Mouse (Mus musculus): ENCODE data around the gene Papss2. TPM values are rescaled to one million over a fixed set of nuclear protein-coding genes. Genes with fewer than 3 reads are reported as not detected.

Papss2 gene
- polyA plus RNA-seq, 3 experiments from 2014 or later = 0.30 to 0.39 (median 0.39) TPM

DNA sequence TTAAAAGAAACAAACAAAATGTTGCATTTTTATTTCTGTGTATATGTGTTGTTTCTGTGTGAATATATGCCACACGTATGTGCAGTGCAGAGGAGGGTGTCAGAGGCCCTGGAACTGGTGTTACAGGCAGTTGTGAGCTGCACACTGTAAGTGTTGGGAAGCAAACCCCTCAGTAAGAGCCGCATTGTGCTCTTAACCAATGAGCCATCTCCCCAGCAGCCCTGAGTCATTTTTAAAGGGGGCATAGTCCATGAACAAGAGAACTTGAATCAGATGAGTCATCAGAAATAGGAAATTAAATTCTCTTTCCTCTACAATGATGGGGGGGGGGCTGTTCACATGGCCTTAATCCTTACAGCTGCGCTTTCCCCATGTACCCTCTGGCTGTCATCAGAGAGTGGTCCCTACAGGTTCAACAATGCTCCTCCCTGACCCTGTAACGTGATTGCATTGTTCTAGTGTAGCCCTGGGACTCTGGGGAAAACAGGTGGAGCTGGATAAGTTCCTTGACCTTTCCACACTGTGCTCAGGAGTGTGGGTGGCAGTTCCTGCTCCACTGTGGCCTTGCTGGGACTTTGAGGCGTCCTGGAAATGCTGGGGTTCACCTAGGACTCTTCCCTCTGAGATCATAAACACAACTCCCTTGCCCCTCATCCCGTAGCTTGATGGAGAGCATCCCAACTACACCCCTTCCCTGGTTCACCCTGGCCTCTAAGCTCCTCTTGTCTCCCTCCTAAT, 5.6 kb downstream of the Papss2 start:
- no peak for ATAC-seq

DNA sequence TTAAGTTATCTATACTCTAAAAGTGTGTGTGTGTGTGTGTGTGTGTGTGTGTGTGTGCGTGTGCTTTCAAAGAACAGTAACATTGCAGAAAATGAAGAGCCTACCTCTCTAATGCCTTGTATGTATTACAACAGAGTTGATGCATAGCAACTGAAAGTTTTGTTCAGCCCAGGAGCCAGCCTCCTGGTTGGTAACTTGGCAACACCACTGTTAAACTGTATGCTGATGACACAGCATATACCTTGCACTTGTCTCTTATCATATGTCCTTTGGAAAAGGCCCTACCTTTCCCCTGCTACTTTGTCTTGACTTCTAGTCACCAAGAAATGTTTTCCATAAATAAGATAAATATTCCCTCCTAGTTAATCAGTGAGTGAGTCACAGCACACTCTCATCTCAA, 7.9 kb downstream of the Papss2 start:
- no peak for ATAC-seq

DNA sequence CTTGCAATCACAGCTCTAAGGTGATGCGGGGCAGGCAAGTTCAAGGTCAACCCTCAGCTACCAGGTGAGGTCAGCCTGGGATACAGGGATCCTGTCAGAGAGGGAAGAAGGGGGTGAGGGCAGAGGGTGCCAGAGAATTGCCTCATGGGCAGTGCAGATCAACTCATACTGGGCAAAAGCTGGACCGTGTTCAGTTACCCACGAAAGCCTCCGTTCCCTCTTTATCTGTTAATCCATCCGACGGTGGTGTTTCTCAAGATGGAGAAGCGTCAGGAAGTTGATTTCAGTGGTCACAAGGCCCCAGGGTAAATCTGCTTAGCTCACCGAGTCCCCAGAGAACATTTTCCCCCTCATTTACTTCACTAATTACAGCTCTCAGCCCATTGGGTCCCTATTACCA, 8.5 kb downstream of the Papss2 start:
- ATAC-seq = no peak

DNA sequence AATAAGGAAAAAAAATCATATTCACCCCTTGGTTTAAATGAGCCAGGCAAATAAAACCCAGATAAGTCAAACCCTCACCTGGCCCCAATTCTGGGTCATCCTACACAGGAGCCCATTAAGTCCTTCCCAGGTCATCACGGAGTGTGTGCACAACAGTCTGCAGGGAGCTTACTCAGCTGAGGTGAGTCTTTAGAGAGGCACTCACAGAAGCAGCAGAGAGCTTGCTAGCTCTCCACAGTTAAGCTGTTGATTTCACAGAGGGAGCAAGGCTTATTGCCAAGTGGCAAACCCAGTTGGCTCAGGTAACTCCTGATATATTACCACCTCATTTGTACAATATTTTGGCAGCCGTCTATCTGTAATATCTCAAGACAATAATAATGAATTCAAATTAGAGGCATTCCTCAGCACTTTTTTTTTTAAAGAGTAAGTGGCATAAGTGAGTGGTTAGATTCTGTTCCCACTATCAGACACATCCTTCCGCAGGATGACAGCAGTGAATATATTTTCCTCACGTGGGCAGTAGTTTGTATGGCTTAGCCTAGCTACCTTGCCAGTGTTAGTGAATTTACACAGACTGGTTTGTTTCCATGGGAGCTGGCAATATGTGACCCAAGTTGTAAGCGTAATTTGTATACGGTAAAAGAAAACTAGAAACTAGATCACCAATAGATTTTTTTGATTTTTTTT, 9.1 kb downstream of the Papss2 start:
- no peak for ATAC-seq

DNA sequence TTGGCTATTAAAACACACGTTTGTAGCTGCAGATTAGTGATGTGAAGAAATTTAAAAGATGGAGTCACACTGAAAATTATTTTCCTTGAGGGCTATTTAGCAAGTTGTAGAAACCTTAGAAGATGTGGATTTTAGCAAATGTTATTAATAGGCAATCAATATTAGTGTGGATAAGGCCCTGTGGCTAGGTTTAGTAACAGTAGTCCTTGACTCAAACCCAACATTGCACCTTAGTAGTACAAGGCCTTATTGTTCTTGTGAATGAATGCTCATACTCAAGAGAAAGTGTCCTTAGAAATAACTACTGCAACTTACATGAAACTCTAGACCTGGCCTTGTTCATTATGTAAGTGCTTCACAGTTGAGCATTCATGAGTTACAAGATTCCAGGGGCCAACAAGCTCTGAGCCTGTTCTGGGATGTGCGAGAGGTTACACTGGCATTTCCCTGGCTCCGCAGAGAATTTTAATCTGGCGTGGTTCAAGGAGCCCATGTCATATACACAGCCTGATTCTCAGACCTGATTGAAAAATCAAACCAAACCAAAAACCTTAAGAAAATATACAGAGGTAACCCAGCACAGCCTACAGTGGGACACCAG, 10.7 kb downstream of the Papss2 start:
- ATAC-seq = no peak

DNA sequence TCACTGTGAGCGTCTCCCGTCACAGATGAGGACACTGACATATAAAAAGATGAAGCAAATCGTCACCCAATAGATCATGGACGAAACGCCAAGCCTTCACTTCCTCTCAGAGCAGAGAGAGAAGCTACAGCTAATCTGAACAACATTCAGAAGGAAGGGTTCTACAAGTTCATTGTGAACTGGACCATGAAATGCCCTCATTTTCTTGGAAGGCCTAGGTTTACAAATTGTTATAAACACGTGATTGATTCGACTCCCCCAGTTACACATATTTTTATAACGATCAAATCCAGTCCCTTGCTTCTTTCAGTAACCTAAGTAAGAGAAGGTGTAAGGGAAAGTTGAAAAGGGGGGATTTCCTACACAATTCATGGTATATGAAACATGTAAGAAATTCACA, 11.4 kb downstream of the Papss2 start:
- no peak for ATAC-seq

DNA sequence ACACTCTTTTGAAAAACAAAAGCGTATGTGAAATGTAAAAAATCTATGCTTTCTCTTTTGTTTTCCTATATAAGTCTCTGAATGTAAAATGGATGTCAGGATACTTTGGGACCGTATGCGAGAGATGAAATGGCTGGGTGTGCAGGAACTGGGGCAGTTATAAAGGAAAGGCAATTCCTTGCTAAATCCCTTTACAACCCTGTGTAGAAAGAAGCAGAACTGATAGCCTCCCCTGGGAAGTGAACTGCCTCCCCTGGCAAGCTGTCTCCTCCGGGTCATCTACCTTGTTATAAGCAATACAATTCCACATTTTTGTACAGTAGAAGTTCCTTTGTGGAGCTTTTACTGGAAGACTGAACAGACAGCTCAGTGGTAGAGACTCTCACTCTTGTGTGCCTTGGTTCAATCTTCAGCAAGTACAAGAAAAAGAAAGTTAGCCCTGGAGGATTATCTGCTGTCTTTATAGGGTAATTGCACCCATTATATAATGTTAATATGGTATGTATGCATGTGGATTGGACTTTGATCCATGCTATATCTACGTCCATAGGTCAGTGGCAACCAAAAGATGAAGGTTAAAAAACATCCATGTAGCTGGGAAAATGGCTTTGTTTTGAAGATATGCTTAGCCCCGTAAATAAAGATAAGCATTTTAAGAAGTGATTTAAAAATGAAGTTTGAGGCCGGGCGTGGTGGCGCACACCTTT, 15.9 kb downstream of the Papss2 start:
- no peak for ATAC-seq

DNA sequence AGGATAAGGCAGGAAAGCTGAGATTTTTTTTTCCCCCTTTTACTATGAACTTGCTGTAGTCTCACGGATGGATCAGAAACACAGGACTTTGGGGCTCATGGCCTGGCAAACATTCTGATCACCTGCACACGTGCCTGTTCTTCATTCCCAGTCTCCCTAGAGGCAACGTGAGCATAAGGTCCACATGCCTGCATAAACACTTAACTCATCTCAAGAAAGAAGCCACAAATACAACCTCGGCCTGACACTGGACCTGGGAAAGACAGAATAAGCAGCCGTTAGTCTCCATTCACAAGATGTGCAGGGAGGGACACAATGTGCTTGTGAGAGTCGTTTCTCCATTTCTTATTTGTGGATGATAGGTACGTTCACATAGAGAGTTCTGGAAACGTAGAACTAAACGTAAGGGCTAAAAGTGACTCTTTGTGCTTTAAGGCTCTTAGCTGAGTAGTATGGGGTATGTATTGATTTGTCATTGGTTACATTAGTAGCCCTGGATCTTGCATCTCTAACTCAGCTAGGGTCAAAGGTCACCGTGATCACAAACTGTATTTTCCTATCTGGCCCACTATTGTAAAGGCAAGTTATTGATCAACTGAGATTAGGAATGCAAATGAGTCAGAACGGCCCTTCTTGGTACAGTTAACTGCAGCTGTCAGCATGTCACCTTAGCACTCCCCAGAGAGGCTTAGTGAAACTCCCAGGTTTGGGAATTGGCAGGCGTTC, 18.6 kb downstream of the Papss2 start:
- ATAC-seq = no peak

DNA sequence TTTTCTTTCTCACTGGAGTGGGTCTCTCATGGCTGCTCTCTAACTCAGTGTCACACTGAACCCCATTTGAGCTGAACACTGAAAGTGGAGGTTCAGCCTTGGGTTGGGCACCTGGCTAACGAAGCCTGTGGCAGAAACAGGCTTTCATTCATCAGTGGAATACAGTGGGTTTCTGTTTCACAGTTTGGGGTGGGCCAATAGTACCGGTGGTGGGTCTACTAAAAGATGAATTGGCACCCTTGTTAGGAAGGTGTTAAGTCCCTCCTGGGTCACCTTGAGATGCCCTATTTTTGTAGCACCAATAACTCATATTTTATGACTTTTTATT, 19.1 kb downstream of the Papss2 start:
- no peak for ATAC-seq

DNA sequence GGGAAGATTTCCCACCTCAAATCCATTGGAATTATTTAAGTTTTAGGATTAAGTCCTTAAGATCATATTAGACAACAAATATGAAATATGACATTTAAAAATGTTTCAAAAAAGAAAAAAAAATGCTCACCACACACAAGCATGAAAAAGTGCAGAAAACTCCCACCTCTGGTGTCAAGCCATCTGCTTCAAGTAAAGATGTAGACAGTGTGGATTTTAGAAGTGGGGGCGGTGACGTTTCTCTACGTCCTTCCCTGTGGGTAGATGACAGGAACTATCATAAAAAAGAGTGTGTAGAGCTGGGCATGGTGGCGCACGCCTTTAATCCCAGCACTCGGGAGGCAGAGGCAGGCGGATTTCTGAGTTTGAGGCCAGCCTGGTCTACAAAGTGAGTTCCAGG, 21.1 kb downstream of the Papss2 start:
- ATAC-seq = no peak

DNA sequence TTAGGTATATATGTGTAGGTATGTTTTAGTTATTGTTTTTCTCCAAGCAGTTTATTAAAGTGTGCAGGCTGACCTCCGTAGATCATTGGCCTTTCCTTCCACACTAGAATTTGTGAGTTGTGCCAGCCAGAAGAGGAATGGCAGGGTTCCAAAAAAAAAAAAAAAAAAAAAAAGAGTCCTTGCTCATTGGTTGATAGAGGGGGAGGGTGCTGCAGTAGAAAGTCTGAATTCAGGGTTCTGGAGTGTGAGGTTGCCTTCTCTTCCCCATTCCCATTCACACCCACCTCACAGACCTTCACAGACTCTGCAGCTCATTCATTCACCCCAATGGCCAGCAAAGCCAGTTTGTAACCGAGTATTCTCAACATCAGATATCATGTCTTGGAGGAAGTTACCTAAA, 24.1 kb downstream of the Papss2 start:
- ATAC-seq = no peak

DNA sequence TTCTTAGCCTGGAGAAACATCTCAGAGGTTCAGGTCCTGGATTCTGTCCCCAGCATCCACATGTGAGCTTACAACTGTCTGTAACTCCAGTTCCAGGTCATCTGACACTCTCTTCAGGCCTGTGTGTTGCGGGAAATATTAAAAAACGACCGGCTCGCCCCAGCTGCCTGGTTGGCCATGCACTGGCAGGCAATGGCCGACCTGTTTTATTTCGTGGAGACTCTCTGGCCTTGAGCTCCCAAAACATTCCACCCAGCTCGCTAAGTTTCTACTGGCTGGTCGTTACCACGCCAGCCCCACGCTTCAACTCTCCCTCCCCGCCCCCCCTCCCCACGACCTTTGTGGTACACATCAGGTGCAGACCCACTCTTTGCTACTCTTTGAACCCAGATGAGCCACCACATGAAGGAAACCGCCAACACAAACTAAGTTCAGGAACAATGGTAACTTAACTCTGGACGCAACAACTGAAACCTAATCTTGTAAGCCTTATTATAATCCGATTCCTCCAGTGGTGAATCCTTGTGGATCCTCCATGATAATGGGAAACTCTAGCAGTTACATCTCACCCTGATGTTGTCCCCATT, 25.4 kb downstream of the Papss2 start:
- ATAC-seq = no peak

DNA sequence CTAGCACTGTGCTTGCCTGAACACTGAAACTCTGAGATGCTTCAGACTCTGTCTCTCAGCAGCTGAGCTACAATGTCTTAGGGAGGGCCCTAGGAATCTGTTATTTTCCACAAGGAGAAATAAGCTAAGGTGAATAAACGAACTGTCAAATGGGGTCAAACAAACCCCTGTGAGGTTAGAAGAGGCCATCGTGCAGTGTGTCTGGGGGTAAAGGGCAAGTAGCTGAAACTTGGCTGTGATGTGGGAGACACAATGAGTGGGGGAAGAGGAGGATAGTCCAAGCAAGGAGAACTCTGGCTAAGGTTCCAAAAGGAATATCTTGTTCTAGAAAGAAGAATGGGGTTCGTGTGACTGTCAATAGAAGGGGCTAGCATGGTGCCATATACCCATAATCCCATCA, 26.6 kb downstream of the Papss2 start:
- no peak for ATAC-seq

DNA sequence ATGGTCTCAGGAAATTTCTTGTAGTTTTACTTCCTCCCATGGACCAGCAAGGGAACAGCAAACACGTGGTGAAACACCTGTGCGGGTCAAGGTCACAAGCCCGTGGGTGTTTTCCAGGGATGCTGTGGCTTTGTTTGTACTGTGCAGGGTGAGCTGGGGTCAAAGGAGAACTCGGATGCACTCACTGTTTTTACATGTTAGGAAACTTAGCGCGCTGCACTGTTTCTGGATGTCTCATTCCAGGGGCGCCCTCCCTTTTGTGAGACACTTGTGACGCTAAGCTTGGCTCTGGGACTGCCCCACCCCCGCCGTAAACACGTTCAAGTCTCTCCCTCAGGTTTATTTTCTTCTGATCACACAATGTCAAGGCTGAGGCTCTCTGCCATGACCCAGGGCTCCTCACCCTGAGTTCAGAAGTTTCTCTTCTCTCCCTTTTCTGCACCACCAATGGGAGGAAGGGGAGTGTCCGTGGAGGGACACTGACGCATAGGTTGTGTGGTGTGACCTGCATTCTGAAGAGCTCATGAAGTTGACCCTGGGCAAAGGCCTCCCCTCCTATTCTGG, 31.3 kb downstream of the Papss2 start:
- no peak for ATAC-seq

DNA sequence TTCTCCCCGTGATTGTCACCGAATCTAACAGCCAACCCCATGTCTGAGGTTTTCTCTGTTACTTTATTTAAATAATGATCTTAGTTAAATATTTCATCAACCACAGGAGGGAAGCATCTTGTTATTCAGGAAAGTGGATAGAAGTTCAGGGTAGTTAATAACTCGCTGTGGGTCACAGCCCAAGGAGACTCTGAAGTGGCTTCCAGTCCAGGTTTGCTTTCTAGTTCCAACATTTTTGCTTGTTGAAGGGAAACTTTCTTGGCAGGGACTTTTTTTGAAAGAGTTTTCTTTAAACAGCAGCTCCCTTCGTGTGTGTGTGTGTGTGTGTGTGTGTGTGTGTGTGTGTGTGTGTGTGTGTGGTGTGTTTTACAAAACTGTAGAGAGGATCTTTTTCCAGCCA, 32.0 kb downstream of the Papss2 start:
- ATAC-seq = no peak

DNA sequence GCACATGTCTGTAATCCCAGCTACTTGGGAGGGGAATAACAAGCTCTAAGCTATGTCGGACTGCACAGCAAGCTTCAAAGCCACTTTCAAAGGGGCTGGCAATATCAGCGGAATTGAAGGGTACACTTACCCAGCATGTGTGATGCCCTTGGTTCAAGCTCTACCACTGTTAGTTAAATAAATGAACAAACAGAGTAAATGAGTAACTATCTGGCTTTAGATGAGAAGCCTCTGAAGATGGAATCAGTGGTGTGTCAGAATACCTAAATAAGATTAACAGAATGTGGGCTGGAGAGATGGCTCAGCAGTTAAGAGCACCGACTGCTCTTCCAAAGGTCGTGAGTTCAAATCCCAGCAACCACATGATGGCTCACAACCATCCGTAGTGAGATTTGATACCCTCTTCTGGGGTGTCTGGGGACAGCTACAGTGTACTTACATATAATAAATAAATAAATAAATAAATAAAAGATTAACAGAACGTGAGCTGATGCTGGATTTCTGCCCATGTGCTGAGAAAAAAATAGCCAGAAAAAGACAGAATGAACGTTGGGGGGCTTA, 33.1 kb downstream of the Papss2 start:
- no peak for ATAC-seq

DNA sequence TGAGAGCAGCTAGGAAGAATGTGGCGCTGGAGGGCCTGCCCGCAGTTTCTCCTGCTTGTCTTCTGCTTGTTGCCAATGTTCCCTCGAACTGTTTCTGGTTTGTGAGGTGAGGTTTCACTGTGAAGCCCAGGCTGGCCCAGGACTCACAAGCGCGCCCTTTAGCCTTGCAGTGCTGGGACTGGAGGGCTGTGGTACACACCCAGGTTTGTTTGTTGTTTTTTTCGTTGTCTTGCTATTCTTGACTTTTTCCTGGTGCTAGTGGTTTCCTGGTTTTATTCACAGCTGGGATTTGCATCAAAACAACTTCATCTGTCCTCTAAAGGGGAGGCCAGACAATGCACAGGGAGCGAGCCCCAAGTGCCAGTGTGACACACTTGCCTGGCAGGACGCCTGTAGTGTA, 39.3 kb downstream of the Papss2 start:
- no peak for ATAC-seq

DNA sequence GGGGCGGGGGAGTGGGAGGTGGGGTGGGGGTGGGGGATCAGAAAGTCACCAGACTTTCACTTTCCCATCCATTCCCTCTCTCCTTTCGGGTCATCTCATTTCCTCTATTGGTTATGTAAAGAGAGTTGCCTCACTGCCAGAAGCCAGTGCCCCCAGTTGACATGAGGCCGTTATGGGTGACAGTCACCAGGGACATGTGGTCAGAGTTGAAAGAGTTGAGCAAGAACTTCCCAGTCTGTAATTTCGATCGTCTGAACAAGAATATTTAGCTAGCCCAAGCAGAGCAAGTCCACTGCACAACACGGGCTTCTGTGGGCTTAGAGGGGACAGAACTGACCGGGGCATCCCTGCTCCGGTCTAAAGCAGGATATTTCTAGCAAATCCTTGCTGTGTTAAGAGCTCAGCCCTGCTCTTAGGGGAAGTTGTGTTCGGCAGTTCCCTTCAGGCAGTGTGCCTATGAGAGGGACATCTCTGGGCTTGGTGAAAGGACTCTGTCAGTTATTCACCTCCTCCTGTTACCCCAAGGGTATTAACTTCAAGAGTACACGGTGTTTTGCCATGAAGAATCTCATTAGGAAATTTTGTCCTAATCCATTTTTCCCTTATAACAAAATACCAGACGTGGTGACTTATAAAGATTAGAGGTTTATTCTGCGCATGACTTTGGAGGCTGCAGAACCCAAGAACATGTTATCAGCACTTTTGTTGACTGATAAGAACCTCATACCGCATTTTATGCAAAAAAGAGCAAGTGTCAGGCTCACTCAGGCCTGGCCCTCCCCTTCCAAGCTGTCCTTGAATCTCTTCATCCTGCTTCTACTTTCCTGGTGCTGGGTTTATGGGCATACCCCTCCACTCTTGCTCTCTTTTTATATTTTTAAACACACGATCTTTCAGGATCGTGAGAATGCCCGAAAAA, 42.0 kb downstream of the Papss2 start:
- ATAC-seq = no peak

DNA sequence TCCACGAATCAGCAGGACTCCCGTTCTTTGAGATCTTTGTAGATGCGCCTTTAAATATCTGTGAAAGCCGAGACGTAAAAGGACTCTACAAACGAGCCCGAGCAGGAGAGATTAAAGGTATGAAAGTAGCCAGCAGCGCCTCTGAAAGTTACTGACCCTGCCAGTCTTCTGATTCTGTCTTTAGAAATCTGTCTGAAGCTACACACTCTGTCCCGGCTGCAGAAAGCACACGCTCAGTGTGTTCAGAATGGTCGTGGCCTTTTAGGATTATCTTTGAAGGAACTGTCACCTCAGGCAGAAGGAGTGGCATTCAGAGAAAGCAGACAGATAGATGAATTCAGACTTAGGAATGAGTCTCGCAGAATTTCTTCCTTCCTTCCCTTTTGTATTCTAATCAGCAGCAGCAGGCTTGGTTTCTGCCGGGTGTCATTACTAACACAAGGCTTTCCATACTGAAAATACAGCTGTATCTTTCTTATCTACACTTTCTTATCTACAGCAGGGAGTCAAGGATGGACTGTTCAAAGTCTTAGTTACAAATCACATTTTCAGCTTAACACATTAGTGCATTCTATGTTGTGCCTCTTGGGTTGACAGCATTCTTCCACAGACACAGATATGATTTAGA, 42.8 kb downstream of the Papss2 start:
- no peak for ATAC-seq

DNA sequence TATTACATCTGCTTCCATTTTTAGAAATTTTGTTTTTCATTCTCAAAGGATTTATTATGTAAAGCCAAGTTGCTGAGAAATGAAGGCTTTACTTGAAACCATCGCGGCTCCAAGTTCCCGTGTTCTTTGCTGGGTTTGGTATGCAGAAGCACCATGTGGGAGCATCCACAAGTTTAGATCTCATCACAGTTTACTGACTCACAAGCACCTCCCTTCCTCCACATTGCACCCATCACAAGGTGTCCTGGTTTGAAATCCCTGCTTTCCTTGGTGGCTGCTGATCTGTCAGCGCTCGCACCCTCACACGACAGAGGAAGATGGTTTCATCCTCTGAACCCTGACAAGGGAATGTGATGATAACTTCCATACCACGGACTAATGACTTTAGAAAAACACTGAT, 45.9 kb downstream of the Papss2 start:
- no peak for ATAC-seq

All from inflammation-experienced regulatory T-cells, adult 6 months (primary cell).